Comparison of ENCODE assay signal across 28 mouse cellular contexts in the genomic region with DNA sequence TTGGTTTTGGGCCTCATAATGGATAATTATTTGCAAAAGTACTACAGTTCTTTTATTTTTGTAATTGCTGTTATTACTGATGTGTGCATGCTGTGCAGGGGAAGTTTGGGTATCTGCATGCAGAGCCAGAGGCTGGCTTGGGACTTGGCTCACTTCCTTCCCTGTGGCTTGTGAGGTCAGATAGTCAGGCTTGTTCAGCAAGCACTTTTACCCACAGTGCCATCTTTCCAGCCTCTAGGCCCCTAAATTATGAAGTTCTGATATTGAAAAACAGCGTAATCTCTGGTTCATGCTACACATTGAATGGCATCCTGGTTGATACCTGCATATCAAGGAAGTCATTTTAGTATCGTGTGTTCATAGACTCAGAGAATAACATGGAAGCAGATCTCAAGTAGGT.
DNase-seq lines count a peak whose midpoint lies in the region; TF ChIP-seq lines count a peak whose summit lies in the region.
"Had no signal": no experiment of that assay in that cellular context is flagged by ENCODE, and none has a peak within 500 bp of the region (broad histone marks: within the 10 kb centered on the region; RNA-seq: fewer than 3 reads in every experiment).

No protein-coding gene starts in this region.

- peak overlapping the region; percentile 6; the same call in 1 of the 2 replicates for H3K27ac ChIP-seq in gastrocnemius, adult 2 months
- peak overlapping the region; percentile 65 for H3K27ac ChIP-seq in macrophage
- H3K27ac ChIP-seq: embryonic facial prominence, embryonic 13.5 days; forebrain, embryonic 10.5 days; hindbrain, embryonic 12.5 days; hindbrain, postnatal 0 days; layer of hippocampus, adult 2 months; liver, embryonic 12.5 days; midbrain, embryonic 10.5 days; neural tube, embryonic 12.5 days had no signal

- no peaks in the 10 kb centered on the region for H3K79me2 ChIP-seq in macrophage (ENCODE audit: inconsistent target)

- H3K4me3 ChIP-seq in gastrocnemius, adult 2 months = no peak overlapping the region
- H3K4me3 ChIP-seq in macrophage (ENCODE audit: inconsistent target) = no peak overlapping the region
- H3K4me3 ChIP-seq: embryonic facial prominence, embryonic 13.5 days; forebrain, embryonic 10.5 days; hindbrain, embryonic 12.5 days; layer of hippocampus, adult 2 months; liver, embryonic 12.5 days; midbrain, embryonic 10.5 days; myocyte; neural tube, embryonic 12.5 days had no signal

- no peaks in the 10 kb centered on the region for H3K36me3 ChIP-seq in macrophage (ENCODE audit: inconsistent target)
- H3K36me3 ChIP-seq: embryonic facial prominence, embryonic 13.5 days; forebrain, embryonic 10.5 days; G1E; hindbrain, embryonic 12.5 days; liver, embryonic 12.5 days; midbrain, embryonic 10.5 days; neural tube, embryonic 12.5 days had no signal

- intact Hi-C loops in gastrocnemius, adult 2 months (cut with DNase I) = no loop called here

- no peak for DNase-seq in gastrocnemius, adult 2 months
- DNase-seq in gastrocnemius, adult 8-10 months (ENCODE audit: low spot score in 2 of 2) = no peak
- DNase-seq in 416B (ENCODE audit: low read depth) = peak; percentile 76
- peak; percentile 28 for DNase-seq in brain, adult 2 months (ENCODE audit: low read depth, low spot score)
- DNase-seq in right cerebral cortex, postnatal 10 days (ENCODE audit: low spot score in 2 of 2) = no peak
- DNase-seq in kidney, postnatal 4 days = no peak
- no peak for DNase-seq in cerebellum, postnatal 25 days
- DNase-seq: adrenal gland, postnatal 36 days; cerebellum, adult 11 months; cerebellum, adult 9-10 months; gastrocnemius, postnatal 10 days; heart, postnatal 14 days; kidney, postnatal 25 days; left cerebral cortex, postnatal 4 days; liver, postnatal 0 days; thymus, adult 2 months; thymus, postnatal 4 days had no signal

- no peak for TF ChIP-seq CTCF in gastrocnemius, adult 2 months (IDR thresholded peaks at IDR 0.05)

- WGBS in macrophage (ENCODE audit: missing documents) = 15% methylated on average over 2 of the region's 2 CpGs

Comparison
In these comparisons a context has a peak if more than half of its experiments do, and no peak if none do; other contexts are left out.
1. DNase-seq: peak in 416B (single experiment) and brain, adult 2 months (single experiment); none in gastrocnemius, adult 2 months (single experiment), gastrocnemius, adult 8-10 months (0 of 2), right cerebral cortex, postnatal 10 days (0 of 2), kidney, postnatal 4 days (0 of 2) and cerebellum, postnatal 25 days (0 of 2).